Mouse (Mus musculus) hindbrain, postnatal 0 days (tissue): ENCODE measurements around the gene Top1. TPM values are rescaled to one million over a fixed set of nuclear protein-coding genes. Genes with fewer than 3 reads are reported as not detected.

Experiments used
- ATAC-seq: fragments of 200-750 bp; cut with Nextera tagmentation; 2 replicates; pipeline ENCODE4 v1.8.0; 2017; ENCODE audit warnings: mild to moderate bottlenecking, moderate TSS enrichment, moderate library complexity
- DNase-seq: peaks from one replicate; pipeline ENCODE4 v3.0.0-alpha.2; 2015; ENCODE audit warnings: low spot score
- H3K27ac ChIP-seq: fragments of 300-500 bp; sonication (generic); 2 replicates; pipeline ENCODE4 v1.5.1; 2014; ENCODE audit warnings: mild to moderate bottlenecking
- H3K27me3 ChIP-seq: fragments of 300-500 bp; sonication (generic); 2 replicates; pipeline ENCODE4 v1.6.1; 2014; ENCODE audit warnings: low read length, mixed read lengths; ENCODE audit not compliant: insufficient read depth
- H3K36me3 ChIP-seq: fragments of 300-500 bp; sonication (generic); 2 replicates; pipeline ENCODE4 v1.6.1; 2014; ENCODE audit warnings: low read length, mixed read lengths; ENCODE audit not compliant: insufficient read depth
- H3K4me1 ChIP-seq: fragments of 300-500 bp; sonication (generic); 2 replicates; pipeline ENCODE4 v1.6.1; 2014; ENCODE audit warnings: antibody characterized with exemption, low read length, mixed read lengths; ENCODE audit not compliant: insufficient read depth
- H3K4me2 ChIP-seq: fragments of 300-500 bp; sonication (generic); 2 replicates; pipeline ENCODE4 v1.6.1; 2014; ENCODE audit warnings: low read depth, mild to moderate bottlenecking, low read length, moderate library complexity, mixed read lengths
- H3K4me3 ChIP-seq: fragments of 300-500 bp; sonication (generic); 2 replicates; pipeline ENCODE4 v1.5.1; 2014; ENCODE audit warnings: low read length
- H3K9ac ChIP-seq: fragments of 300-500 bp; sonication (generic); replicated peaks from 2 replicates; pipeline ENCODE4 v1.6.1; 2014; ENCODE audit warnings: mild to moderate bottlenecking, low read length, moderate library complexity, mixed read lengths
- H3K9me3 ChIP-seq: fragments of 300-500 bp; sonication (generic); 2 replicates; pipeline ENCODE4 v1.6.1; 2016; ENCODE audit warnings: low read length, mixed read lengths
- CTCF ChIP-seq: IDR thresholded peaks from 2 replicates; pipeline ENCODE4 v1.5.1; 2016; ENCODE audit warnings: antibody characterized with exemption, control low read depth, low read depth
- WGBS: fragments of 180-500 bp; shearing (Covaris S2); extraction: QIAGEN DNeasy Blood & Tissue Kit; methylation state at CpG from one replicate; pipeline ENCODE4 v1.1.7; 2014; 5-methylcytosine and 5-hydroxymethylcytosine counted together
- polyA plus RNA-seq: library from polyadenylated mRNA; unstranded; fragments of >200 nt; fragmentation: Nextera tagmentation; extraction: Ambion mirVana; gene quantifications from 2 replicates; pipeline ENCODE4 v1.2.1, GENCODE M21; 2015
- total RNA-seq: library from RNA; depleted of rRNA; stranded (reverse); fragments of >200 nt; gene quantifications from 2 replicates; pipeline ENCODE4 v1.2.3, GENCODE M21; 2014

Top1 gene
- total and polyA plus RNA-seq, 2 experiments from 2014 or later = 28.8 to 44.9 TPM

DNA sequence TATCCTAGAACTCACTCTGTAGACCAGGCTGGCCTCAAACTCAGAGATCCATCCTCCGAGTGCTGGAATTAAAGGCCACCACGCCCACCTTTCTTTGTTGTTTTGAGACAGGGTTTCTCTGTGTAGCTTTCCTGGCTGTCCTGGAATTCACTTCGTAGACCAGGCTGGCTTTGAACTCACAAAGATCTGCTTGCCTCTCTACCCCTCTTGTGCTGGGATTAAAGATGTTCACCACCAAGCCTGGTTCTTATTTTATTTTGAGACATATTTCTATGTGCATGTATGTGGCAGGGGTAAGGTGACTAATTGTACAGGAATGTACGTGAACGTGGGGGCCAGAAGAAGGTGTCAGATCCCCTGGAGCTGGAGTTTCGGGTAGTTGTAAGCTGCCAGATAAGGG, 27.9 kb upstream of the Top1 start:
- 93% methylated on average over 6 of the region's 6 CpGs for WGBS
- peaks cover 15% of the 10 kb centered on the region; the same call in 1 of the 2 replicates for H3K4me1 ChIP-seq
- no peak for ATAC-seq
- DNase-seq = no peak
- no peaks in the 10 kb centered on the region for H3K36me3 ChIP-seq
- H3K4me2 ChIP-seq = no peak overlapping the region
- no peak overlapping the region for H3K4me3 ChIP-seq
- no peaks in the 10 kb centered on the region for H3K27me3 ChIP-seq
- no peak overlapping the region for H3K27ac ChIP-seq
- no peaks in the 10 kb centered on the region for H3K9me3 ChIP-seq
- no peak overlapping the region for H3K9ac ChIP-seq
- TF ChIP-seq CTCF = no peak

DNA sequence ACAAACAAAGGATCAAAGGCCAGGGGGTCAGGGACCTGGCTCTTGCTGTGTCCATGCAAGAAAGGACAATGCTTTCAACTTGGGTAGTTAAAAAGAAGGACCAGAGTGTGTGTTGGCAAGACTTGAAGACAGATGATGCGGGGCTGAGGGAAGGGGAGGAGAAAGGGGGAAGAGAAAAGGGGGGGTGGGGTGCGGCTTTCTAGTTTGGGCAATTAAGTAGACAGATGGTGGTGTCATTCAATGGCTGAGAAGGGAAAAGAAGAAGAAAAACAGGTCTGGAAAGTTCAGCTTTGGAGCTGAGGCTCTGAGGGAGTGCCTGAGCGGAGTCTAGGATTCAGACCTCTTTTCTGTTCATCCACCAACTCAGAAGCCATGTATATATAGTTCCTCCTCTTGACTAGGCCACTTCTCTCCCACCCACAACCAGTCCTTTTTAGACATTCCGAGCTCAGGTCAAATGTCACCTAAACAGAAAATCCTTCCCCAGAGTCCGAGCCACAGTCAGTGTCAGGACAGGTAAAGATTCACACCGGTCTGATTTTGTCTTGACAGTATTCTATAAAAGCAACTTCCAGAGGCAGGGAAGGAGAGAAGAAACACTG, 27.0 kb upstream of the Top1 start:
- Histone ChIP-seq H3K4me1 (peaks cover 15% of the 10 kb centered on the region; the same call in 1 of the 2 replicates), H3K27ac (no peak overlapping the region), H3K27me3 (no peaks in the 10 kb centered on the region), H3K9me3 (no peaks in the 10 kb centered on the region), H3K36me3 (no peaks in the 10 kb centered on the region), H3K9ac (no peak overlapping the region), H3K4me3 (no peak overlapping the region), H3K4me2 (no peak overlapping the region)
- no peak for TF ChIP-seq CTCF
- DNase-seq = no peak
- ATAC-seq = no peak
- 56% methylated on average over 6 of the region's 6 CpGs for WGBS

DNA sequence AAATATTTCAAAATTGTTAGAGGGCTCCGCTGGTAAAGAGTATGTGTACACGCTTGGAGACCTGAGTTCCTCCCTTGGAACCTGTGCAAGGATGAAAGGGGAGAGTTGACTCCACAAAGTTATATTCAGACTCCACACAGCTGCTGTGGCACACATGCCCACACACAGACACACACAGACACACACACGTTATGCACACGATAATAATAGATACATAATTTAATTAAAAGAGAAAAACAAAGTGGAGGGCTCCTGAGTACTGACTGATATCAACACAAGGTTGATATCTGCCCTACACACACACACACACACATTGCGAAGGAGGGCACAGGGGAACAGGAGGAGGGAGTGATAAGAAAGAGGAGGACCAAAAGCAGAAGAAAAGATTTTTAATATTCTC, 26.4 kb upstream of the Top1 start:
- no peak for ATAC-seq
- Histone ChIP-seq H3K4me2 (no peak overlapping the region), H3K9ac (no peak overlapping the region), H3K4me3 (no peak overlapping the region), H3K36me3 (no peaks in the 10 kb centered on the region), H3K27ac (no peak overlapping the region), H3K9me3 (no peaks in the 10 kb centered on the region), H3K27me3 (no peaks in the 10 kb centered on the region), H3K4me1 (peaks cover 15% of the 10 kb centered on the region; the same call in 1 of the 2 replicates)
- TF ChIP-seq CTCF = no peak
- WGBS = 77% methylated on average over 5 of the region's 5 CpGs
- no peak for DNase-seq

DNA sequence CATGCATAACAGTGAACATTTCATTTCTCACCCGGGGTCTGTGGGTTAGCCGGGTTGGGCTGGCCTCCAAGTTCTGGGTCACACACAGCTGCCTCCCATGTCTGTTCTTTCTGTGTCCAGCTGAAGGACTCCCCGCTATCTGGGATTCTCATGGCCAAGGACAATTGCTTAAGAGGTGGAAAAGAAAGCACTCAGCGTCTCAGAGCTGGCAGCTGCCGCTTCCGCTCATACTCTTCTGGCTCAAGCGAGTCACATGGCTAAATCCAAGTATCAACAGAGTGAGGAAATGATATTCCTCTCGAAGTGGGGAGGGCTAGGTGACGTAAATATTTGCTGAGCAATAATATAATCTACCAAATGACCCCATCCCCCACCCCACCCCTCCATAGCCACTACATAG, 25.9 kb upstream of the Top1 start:
- H3K4me3 ChIP-seq = no peak overlapping the region
- peaks cover 15% of the 10 kb centered on the region; the same call in 1 of the 2 replicates for H3K4me1 ChIP-seq
- ATAC-seq (peak; percentile 77), DNase-seq (peak; percentile 68)
- WGBS = 37% methylated on average over 9 of the region's 9 CpGs
- H3K9me3 ChIP-seq = no peaks in the 10 kb centered on the region
- H3K4me2 ChIP-seq = 0 out of 2 replicates have a peak overlapping the region, but pooled peaks have one; percentile 5
- H3K27me3 ChIP-seq = no peaks in the 10 kb centered on the region
- no peak overlapping the region for H3K27ac ChIP-seq
- H3K9ac ChIP-seq = no peak overlapping the region
- H3K36me3 ChIP-seq = no peaks in the 10 kb centered on the region
- TF ChIP-seq CTCF = no peak

DNA sequence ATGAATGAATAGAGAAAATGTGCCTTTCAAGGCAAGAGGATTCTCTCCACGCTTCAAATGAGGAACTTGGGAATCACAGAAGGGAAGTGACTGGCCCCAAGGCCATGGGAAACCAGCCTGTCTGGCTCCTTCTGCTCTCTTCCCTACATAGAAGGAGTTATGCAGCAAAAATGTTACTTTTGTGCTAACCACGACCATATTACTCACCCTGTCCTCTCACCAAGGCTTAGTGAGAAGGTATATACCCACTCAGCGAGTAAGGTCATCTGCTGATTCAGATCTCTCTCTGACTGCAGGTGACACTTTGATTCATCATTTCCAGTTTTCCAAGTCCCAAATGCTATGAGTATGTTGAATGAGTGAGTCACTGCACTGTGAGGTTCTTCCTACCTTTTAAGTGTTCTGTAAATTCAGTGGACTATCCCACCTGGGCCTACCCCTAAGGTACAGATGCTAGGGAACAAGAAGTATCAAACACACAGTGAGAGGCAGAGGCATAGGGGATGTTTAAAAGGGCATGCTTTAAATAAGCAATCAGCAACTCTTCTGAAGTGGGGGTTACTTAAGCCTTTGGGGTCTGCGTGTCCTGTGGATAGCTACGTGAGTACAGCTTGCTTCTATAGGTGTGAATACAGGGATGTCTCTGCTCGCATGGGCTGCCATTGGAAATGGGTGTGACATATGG, 25.3 kb upstream of the Top1 start:
- Histone ChIP-seq H3K9me3 (no peaks in the 10 kb centered on the region), H3K9ac (no peak overlapping the region), H3K27ac (peak overlapping the region; percentile 41; the same call in 1 of the 2 replicates), H3K4me1 (peaks cover 15% of the 10 kb centered on the region; the same call in 1 of the 2 replicates), H3K4me2 (0 out of 2 replicates have a peak overlapping the region, but pooled peaks have one; percentile 5), H3K27me3 (no peaks in the 10 kb centered on the region), H3K36me3 (no peaks in the 10 kb centered on the region), H3K4me3 (no peak overlapping the region)
- ATAC-seq (no peak), DNase-seq (no peak)
- TF ChIP-seq CTCF = no peak
- 65% methylated on average over 6 of the region's 6 CpGs for WGBS

GRCm38 (mm10) chr2:160621001-160621448, 24.7 kb upstream of the Top1 start:
- Histone ChIP-seq H3K27ac (peak overlapping the region; percentile 60; the same call in 1 of the 2 replicates), H3K4me3 (no peak overlapping the region), H3K4me1 (peaks cover 15% of the 10 kb centered on the region; the same call in 1 of the 2 replicates), H3K9ac (no peak overlapping the region), H3K36me3 (no peaks in the 10 kb centered on the region), H3K27me3 (no peaks in the 10 kb centered on the region), H3K4me2 (no peak overlapping the region), H3K9me3 (no peaks in the 10 kb centered on the region)
- ATAC-seq (no peak), DNase-seq (peak; percentile 46)
- no peak for TF ChIP-seq CTCF
- WGBS = 52% methylated on average over 11 of the region's 11 CpGs
